Mouse (Mus musculus): Measurements from ENCODE around the gene Rnf17.

GRCm38 (mm10) chr14:56398001-56398400, 4.4 kb upstream of the Rnf17 start:
- TF ChIP-seq POLR2A (IDR thresholded peaks at IDR 0.05; ENCODE audit: control insufficient read depth, extremely low read depth, insufficient read depth, low read length, poor library complexity) (no peak), CTCF (IDR thresholded peaks at IDR 0.05; ENCODE audit: borderline replicate concordance, control insufficient read depth, extremely low read depth, insufficient read depth, low read length, poor library complexity) (no peak)
